Mouse (Mus musculus): Measurements from ENCODE around the gene Gga3.
"Not testable (repeated sequence)": the region's sequence is repeated elsewhere in the genome, so short reads cannot be mapped to it uniquely, and the experiment has no call there.

The Gga3 gene

DNA sequence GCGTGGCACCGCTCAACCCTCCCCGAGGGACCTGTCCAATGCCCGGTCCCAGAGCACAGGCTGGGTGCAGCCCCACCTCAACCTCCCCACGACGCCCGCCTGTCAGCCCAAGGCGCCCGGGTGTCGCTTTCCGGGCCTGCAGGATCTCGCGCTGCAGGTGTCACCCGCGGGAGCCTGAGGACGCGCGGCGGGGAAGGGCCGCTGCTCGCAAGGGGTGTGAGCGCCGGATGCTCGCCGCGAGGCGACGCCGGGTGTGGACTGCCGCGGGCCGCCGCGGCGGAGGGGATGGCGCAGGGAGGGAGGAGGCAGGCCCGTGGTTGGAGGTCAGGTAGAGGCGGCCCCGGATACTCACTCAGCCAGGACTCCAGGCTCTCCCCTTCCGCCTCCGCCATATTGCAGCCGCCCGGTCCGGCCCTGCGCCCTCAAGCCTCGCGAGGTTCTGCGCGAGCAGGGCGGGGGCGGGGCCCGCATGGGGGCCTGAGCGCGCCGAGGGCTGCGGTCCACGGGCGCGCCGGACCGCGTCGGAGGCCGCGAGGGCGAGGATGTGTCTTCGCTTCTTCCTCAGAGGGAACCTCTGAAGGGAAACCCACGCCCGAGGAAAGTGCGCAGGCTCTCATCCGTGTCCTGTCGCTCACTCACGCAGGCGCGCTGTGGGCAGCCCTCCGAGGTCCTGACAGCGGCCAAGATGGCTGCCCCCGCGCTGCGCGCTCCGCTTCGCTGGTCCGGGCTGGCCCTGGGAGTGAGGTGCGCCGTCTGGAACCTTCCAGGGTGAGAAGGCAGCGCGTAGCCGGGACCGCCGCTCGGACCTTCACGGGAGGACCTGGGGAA, at the start of gene Gga3, which contains the start of gene Mrps7:
Gene Gga3, minus strand, starts transcription at position 576 of the 828 bp plus-strand sequence.
Gene Mrps7, plus strand, starts transcription at position 450 of the 828 bp plus-strand sequence.
- peak; percentile 90 for DNase-seq (ENCODE audit: low read depth, low spot score)

DNA sequence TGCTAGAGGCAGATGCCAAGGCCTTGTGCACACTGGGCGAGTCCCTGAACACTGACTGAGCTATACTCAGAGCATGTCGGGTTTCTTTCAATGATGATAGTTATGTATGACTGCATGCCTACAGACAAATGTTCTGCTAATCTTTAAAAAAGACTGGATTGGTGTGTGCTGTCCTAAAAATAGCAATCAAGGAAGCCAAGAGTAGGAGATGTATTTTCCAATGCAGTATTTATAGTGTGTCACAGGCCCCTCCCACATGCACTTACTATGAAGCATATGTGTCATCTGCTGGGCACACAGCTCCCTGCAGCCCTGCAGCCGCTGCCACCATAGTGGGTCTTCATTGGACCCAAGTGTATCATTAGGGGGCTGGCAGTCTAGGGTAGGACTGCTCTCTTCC, 49.3 kb upstream of the Gga3 start:
- no peak for DNase-seq (ENCODE audit: low read depth, low spot score)

DNA sequence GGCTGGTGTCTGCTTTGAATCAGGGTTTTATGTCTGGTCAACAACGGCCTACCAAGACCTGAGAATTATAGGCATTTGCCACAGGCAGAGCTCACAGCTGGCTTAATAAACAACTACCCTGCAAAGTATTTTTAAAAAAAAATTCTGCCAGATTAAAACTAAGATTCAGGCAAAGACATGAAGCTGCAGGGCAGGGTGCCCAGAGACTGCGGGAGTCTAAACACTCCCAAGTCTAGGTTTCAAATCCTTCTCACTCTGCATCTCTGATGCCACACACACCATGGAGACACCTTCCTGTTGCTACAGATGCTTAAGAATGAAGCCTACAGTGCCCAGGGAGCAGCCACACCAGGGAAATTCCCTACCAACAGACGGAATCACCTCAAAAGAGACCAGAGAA, 47.8 kb upstream of the Gga3 start:
- no peak for DNase-seq (ENCODE audit: low read depth, low spot score)

- no peak for DNase-seq (ENCODE audit: low read depth, low spot score)
Measured at GRCm38 (mm10) chr11:115649706-115650105, 45.9 kb upstream of the Gga3 start.

- DNase-seq (ENCODE audit: low read depth, low spot score): peak; percentile 84
Measured at GRCm38 (mm10) chr11:115647459-115647858, 43.6 kb upstream of the Gga3 start.

DNA sequence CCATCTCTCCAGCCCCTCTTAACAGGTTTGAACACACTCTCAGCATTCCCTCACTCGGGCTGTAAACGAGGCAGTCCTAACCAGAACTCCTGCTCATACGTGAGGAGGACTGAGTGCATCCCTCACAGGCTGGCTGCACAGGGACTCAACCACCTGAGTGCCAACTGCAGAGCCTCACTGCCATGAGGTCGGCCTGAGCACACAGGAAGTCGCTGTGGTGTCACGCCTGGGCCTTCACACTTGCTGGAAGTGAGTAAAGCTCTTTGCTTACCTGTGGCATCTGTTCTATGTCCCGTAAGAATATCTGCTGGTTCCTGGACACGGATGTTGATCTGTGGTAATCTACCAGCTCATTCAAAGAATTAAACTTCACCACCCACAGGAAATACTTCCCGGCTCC, 42.6 kb upstream of the Gga3 start:
- no peak for DNase-seq (ENCODE audit: low read depth, low spot score)

- DNase-seq (ENCODE audit: low read depth, low spot score): not testable (repeated sequence)
Measured at GRCm38 (mm10) chr11:115645498-115645897, 41.6 kb upstream of the Gga3 start.

GRCm38 (mm10) chr11:115644308-115644707, 40.5 kb upstream of the Gga3 start:
- no peak for DNase-seq (ENCODE audit: low read depth, low spot score)

DNA sequence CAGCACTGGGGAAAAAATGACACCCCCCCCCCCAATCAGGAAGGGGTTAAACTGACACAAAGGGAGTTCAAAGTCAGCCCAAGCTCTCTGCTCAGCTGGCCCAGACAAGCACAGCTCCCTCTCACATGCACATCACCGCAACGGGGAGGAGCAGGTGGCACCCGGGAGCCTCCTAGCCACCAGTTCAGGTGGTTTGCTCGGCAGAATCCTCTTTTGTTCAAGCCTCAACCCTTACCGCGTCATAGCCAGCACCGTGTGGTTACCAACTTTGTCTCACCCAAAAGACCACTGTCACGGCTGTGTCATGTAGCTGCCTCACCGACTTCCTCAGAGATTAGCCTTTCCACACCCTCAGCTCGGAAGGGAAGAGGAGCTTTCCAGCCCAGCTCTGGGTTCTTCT, 39.4 kb upstream of the Gga3 start:
- DNase-seq (ENCODE audit: low read depth, low spot score): no peak

GRCm38 (mm10) chr11:115642705-115643104, 38.9 kb upstream of the Gga3 start:
- no peak for DNase-seq (ENCODE audit: low read depth, low spot score)

GRCm38 (mm10) chr11:115641664-115642036, 37.8 kb upstream of the Gga3 start:
- no peak for DNase-seq (ENCODE audit: low read depth, low spot score)

DNA sequence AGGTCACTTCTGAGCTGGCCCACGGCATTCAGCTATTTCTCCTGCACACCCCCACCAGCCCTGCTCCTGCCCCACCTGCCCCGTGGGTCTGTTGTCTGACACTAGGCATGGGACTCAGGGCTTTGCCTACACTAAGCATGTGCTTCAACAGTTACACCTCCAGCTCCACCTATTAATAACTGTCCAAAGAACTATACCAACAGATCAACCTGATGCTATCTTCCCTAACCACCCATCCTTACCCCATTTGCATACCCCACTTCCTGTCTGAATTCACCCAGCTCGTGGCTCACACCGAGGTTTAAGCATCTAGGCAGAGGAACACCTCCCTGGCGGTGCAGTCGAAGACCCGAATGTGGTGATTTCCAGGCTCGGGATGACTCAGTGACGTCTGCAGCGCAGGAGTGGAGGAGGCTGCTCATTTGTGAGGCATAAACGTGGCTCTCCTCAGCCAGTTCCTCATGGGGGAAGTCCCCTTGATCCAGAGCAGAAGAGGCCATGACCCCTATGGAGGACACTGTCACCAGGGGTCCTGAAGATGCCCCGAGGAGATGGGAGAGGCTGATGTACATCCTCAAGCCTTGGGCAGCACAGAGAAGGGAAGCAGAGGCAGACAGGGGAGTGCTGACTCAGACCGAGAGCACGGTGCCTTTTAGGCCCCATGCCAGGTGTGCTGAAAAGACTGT, 37.3 kb upstream of the Gga3 start:
- no peak for DNase-seq (ENCODE audit: low read depth, low spot score)

DNA sequence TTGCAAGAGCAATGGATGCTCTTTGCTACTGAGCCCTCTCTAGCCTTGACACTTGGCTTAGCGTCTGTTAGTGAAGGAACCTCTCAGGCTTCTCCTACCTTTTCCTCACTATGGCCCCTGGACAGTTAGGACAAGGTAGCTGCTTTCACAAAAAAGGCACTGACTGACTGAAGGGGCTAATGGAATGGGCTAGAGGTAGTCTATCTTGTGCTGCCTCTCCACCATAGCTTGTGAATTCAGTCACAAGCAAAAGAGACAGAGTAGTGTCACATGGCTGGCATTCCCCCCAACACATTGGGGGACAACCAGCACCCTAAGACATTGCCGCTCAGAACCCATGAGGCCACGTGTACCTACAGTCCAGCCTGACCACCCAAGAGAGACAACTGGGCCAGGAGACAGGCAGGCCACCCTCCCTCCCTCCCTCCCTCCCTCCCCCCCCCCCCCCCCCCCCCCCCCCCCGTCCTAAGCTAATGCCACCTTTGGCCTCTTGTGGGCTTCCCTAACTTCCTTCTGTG, 36.5 kb upstream of the Gga3 start:
- no peak for DNase-seq (ENCODE audit: low read depth, low spot score)

DNA sequence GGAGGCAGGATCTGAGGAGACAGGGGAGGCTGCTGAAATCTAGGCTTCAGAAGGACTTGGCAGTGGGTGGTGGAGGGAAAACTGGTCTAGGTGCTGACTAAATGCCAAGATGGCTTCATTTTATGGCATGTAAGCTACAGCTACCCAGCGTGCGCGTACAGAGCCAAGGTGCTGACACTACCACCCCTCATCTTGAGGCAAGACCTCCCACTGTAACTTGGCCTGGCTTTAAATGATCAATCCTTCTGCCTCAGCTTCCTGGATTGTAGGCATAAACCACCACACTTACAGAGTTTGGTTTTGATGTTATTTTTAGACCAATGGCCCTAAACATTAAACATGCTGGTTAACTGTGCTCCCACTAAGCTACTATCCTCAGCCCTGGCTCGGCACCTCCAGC, 35.7 kb upstream of the Gga3 start:
- DNase-seq (ENCODE audit: low read depth, low spot score): no peak

DNA sequence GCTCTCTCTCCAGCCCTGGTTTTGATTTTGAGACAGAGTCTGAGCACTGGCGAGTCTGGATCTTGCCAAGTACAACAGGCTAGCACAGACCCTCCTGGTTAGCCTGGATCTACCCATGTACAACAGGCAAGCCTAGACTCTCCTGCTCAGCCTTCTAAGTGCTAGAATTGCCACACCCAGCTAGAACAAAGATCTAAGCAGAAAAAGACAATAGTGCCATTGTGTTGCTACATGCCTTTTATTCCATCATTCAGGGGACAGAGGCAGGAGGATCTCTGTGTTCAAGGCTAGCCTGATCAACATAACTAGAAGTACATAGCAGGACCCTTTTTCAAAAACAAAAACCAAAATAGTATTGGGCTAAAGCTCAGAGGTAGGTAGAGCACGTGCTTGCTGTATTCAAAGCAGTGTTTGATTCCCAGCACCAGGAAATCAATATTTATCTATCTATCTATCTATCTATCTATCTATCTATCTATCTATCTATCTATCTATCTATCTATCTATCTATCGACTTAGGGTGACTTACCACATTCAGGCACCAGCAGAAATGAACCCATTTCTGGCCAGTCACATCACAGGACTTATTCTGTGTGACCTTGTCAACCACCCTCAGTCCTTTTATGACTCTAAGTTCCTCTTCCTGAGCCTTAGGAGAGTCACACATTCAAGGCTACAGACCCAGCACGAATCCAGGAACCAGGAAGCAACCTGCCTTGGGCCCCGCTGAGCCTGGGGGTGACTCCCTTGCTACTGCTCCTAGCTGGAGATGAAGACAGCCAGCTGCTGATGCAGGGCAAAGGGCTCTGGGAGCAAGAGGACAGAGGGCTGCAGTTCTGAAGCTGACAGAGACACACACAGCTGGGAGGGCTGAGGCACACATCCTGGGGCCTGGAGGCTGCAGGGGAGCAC, 34.9 kb upstream of the Gga3 start:
- no peak for DNase-seq (ENCODE audit: low read depth, low spot score)

GRCm38 (mm10) chr11:115636960-115637359, 33.1 kb upstream of the Gga3 start:
- DNase-seq (ENCODE audit: low read depth, low spot score): no peak

- no peak for DNase-seq (ENCODE audit: low read depth, low spot score)
Measured at GRCm38 (mm10) chr11:115635484-115635883, 31.6 kb upstream of the Gga3 start.

DNA sequence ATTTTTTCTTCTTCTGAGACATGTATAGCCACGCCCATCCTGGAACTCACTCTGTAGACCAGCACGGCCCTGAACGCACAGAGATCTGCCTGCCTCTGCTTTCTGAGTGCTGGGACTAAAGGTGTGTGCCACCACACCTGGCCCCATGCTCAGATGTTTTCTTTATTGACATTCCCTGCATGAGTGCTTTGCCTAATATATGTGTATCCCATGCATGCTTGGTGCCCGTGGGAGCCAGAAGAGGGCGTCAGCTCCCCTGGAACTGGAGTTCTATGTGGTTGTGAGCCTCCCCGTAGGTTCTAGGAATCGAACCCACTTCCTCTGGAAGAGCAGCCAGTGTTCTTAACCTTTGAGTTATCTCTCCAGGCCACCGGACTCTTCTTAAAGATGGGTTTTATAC, 31.2 kb upstream of the Gga3 start:
- DNase-seq (ENCODE audit: low read depth, low spot score): no peak

- peak; percentile 55 for DNase-seq (ENCODE audit: low read depth, low spot score)
Measured at GRCm38 (mm10) chr11:115634109-115634508, 30.3 kb upstream of the Gga3 start.

DNA sequence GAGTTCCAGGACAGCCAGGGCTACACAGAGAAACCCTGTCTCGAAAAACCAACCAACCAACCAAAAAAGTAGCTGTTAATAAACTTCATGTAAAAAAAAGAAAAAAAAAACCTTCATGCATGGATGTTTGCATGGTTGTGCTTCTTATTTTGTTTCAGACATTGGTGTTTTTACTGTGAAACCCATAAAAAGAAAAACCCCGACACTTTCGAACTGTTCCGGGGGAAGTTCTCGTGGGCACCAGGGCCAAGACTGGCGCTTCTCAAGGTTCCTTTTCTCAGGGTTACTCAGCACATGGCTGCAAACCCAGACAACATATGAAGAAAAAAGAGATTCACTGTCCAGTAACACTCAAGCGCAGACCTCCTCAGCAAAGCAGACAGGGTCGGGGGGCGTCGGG, 29.0 kb upstream of the Gga3 start:
- no peak for DNase-seq (ENCODE audit: low read depth, low spot score)

DNA sequence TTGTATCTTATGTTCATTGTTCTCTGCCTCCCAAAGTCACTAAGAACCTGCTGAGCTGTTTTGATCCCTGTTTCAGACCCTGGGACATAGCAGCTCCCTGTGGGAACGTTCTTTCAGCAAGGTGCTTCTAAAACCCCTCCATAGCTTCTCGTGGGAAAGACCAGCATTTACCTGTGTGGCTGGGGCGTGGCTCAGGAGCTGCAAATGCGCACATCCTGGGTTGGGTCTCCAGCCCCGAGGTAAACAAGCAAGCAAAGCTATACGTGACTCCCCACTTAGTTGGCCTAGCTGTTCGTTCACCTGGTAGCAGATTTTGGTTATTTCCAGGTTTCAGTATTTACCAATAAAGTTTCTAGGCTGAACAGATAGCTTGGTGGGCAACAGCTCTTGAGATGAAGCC, 28.4 kb upstream of the Gga3 start:
- no peak for DNase-seq (ENCODE audit: low read depth, low spot score)

GRCm38 (mm10) chr11:115631505-115631890, 27.6 kb upstream of the Gga3 start:
- peak; percentile 59 for DNase-seq (ENCODE audit: low read depth, low spot score)
